Mouse (Mus musculus) brain, adult 2 months (tissue): ENCODE measurements around the gene Slc38a4.

Experiments
- DNase-seq: peaks from one replicate; pipeline ENCODE4 v3.0.0; 2011; ENCODE audit warnings: low read depth, low spot score

Slc38a4 gene

GRCm38 (mm10) chr15:97054767-97055489 lies 828 bp downstream of the Slc38a4 start:
- DNase-seq, result no peak

GRCm38 (mm10) chr15:97054131-97054530 lies 1.6 kb downstream of the Slc38a4 start:
- DNase-seq, result no peak

GRCm38 (mm10) chr15:97050436-97050835 lies 5.3 kb downstream of the Slc38a4 start:
- DNase-seq, result no peak

- no peak for DNase-seq
Measured at GRCm38 (mm10) chr15:97050011-97050410, 5.7 kb downstream of the Slc38a4 start.

- no peak for DNase-seq
Measured at GRCm38 (mm10) chr15:97049281-97049841, 6.4 kb downstream of the Slc38a4 start.

GRCm38 (mm10) chr15:97048267-97048666 lies 7.5 kb downstream of the Slc38a4 start:
- DNase-seq, result no peak

GRCm38 (mm10) chr15:97043921-97044320 lies 11.8 kb downstream of the Slc38a4 start:
- no peak for DNase-seq

GRCm38 (mm10) chr15:97042001-97042491 lies 13.7 kb downstream of the Slc38a4 start:
- DNase-seq, result no peak

GRCm38 (mm10) chr15:97041182-97041581 lies 14.6 kb downstream of the Slc38a4 start:
- DNase-seq, result no peak

- DNase-seq, result no peak
Measured at GRCm38 (mm10) chr15:97037710-97038109, 18.0 kb downstream of the Slc38a4 start.

GRCm38 (mm10) chr15:97035892-97036291 lies 19.9 kb downstream of the Slc38a4 start:
- DNase-seq, result no peak

- DNase-seq, result no peak
Measured at GRCm38 (mm10) chr15:97033485-97033991, 22.2 kb downstream of the Slc38a4 start.

- no peak for DNase-seq
Measured at GRCm38 (mm10) chr15:97031886-97032285, 23.9 kb downstream of the Slc38a4 start.

- no peak for DNase-seq
Measured at GRCm38 (mm10) chr15:97030984-97031492, 24.7 kb downstream of the Slc38a4 start.

- no peak for DNase-seq
Measured at GRCm38 (mm10) chr15:97030136-97030535, 25.6 kb downstream of the Slc38a4 start.

- no peak for DNase-seq
Measured at GRCm38 (mm10) chr15:97029064-97029791, 26.5 kb downstream of the Slc38a4 start.

- DNase-seq, result no peak
Measured at GRCm38 (mm10) chr15:97028651-97029050, 27.1 kb downstream of the Slc38a4 start.

- no peak for DNase-seq
Measured at GRCm38 (mm10) chr15:97028046-97028634, 27.6 kb downstream of the Slc38a4 start.

- no peak for DNase-seq
Measured at GRCm38 (mm10) chr15:97026670-97027069, 29.1 kb downstream of the Slc38a4 start.

GRCm38 (mm10) chr15:97022764-97023163 lies 33.0 kb downstream of the Slc38a4 start:
- DNase-seq, result no peak

GRCm38 (mm10) chr15:97022213-97022612 lies 33.5 kb downstream of the Slc38a4 start:
- DNase-seq, result no peak

- DNase-seq, result no peak
Measured at GRCm38 (mm10) chr15:97020221-97020620, 35.5 kb downstream of the Slc38a4 start.
